Mouse (Mus musculus): Measurements from ENCODE around the gene S100g.
A peak's percentile ranks its signal among the peaks of the same experiment; 100 is the strongest.

S100g gene

DNA sequence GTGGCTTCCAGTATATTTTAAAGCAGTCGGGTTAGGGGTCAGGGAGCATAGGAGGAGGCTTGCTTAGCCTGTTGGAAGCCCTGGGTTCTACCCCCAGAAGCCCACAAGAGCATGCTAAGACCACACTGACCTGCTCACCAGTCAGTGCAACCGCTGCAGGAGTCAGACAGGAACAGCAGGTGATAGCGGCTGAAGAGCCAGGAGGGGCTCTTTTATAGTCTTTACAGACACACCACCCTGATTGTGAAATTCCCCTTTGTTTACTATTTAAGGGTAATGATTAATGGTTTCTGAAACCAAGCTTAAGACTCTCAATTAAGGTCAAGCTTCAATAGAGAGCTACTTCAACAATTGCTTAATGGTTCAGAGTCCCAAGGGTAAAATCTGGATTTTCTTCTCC is at the start of gene S100g:
TSS of gene S100g (minus strand) at position 217 of the 400 bp plus-strand sequence.
- no peak for DNase-seq

DNA sequence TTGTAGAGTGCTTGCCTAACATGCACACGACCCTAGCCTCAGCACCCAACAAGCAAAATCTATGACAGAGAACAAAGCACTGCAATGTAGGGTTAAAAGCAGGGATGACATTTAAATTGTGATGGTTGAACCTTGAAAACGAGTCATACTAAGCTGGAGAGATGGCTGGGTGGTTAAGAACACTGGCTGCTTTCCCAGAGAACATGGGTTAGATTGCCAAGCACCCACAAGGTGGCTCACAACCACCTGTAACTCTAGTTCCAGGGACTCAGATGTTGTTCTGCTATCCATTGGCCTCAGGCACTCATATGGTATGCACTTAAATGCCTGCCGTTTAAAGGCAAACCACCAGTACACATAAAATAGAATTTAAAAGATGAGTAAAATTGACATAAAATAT is 27.7 kb upstream of the S100g start:
- no peak for DNase-seq

DNA sequence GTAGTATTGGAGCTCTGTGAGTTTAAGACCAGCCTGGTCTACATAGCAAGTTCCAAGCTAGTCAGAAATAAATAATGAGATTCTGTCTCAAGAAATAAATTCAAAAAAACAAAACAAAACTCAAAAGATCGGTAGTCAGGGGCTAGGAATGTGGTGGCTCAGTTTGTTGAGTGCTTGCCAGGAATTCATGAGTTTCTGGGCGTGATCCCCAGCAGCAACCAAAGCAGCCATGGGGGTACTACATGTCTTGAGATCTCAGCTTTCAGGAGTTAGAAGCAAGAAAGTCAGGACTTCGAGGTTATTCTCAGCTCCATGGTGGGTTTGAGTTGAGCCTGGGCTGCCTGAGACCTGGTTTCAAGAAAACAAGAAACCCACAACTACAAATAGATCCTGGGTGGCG is 27.0 kb upstream of the S100g start:
- no peak for DNase-seq

- no peak for DNase-seq
Measured at GRCm38 (mm10) chrX:162986876-162987495, 22.6 kb upstream of the S100g start.

DNA sequence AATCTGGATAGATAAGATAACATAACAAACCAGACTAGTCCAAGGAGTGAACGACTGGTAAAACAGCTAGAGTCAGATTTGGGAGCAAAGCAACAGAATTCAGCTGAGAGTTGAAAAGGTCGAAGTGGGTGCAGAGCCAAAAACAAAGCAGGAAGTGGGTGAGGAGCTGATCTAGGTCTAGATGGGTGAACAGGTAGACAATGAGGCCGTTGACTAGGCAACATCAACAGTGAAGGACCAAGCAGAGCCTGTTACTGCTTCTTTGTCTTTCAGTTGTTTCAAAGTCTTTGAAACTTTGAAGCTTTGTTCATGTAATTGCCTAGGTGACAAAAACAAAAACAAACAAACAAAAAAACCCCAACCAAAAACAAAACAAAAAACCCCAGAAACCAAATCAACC is 11.8 kb upstream of the S100g start:
- DNase-seq, result no peak

- DNase-seq, result no peak
Measured at GRCm38 (mm10) chrX:162967456-162967855, 3.1 kb upstream of the S100g start.

- no peak for DNase-seq
Measured at GRCm38 (mm10) chrX:162963840-162964239, 559 bp downstream of the S100g start.

DNA sequence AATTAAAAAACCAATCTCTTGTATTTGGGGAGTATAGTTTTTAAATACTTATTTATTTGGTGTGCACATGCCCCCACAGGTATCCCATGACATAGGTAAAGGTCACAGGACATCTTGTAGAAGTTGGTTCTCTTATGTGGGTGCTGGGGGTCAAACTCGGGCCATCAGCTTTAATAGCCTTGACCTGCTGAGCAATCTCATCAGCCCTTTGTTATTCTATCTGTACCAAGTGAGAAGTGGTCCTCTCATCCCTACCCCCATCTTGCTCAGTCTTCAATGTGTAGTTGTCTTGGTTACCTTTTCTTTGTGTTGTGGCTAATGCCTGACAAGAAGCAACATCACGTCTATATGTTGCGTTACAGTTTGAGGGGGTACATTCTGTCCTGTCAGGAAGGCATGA is 6.5 kb downstream of the S100g start:
- no peak for DNase-seq

- DNase-seq, result peak; percentile 5
Measured at GRCm38 (mm10) chrX:162949811-162950439, 14.5 kb downstream of the S100g start.

GRCm38 (mm10) chrX:162942027-162942426 is 22.4 kb downstream of the S100g start:
- no peak for DNase-seq

DNA sequence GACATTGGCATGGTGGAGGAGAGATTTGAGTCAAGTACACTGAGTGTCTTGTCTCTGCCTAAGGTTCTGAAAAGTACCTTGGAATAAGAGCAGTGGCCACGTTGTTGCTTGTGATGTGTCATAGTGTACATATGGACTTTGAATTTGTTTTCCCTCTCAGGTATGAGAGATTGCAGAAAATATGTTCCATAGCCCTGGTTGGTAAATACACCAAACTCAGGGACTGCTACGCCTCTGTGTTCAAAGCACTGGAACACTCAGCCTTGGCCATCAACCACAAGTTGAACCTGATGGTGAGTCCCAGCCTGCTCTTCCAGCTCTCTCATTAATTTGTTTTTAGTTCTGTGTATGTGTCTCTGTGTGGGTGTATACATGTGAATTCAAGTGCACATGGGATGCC is 32.9 kb downstream of the S100g start:
- DNase-seq, result no peak

DNA sequence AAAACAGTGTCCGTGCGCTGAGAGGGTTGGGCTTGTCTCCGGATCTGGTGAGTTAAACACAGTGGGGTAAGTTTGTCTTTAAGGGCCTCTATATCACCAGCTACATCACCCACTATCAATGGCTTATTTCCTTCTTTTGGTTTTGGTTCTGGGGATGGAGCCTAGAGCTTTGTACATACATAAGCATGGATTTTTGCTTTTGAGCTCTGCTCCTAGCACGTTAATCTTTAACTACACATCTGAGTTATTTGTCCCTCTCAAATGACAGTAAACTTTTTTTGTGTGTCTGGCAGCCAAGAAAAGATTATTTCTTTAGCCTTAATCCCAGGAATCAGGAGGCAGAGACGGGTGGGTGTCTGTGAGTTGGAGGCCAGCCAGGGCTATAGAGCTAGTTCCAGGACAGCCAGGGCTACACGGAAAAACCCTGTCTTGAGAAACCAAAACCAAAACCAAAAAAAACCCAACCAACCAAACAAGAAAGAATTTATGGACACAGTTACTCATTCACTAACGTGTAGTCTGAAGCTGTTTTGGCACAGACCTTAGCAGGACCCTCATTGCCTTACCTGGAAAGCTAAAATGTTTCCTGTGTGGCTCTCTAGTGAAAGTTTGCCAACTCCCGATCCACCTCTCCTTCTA is 42.8 kb downstream of the S100g start:
- DNase-seq, result no peak

GRCm38 (mm10) chrX:162915697-162916096 is 48.7 kb downstream of the S100g start:
- peak; percentile 20 for DNase-seq

GRCm38 (mm10) chrX:162913651-162914050 is 50.7 kb downstream of the S100g start:
- DNase-seq, result no peak
